Mouse (Mus musculus) forebrain, embryonic 10.5 days (tissue): ENCODE results near the gene Wdr24. TPM values are rescaled to one million over a fixed set of nuclear protein-coding genes. Genes with fewer than 3 reads are reported as not detected.

Source experiments
- DNase-seq: peaks from one replicate; pipeline ENCODE4 v3.0.0-alpha.2; 2017; ENCODE audit warnings: low spot score; ENCODE audit errors: extremely low spot score
- H3K27ac ChIP-seq: fragments of 300-500 bp; sonication (generic); 2 replicates; pipeline ENCODE4 v1.5.1; 2016; ENCODE audit warnings: mild to moderate bottlenecking
- H3K27me3 ChIP-seq: fragments of 300-500 bp; sonication (generic); 2 replicates; pipeline ENCODE4 v1.6.1; 2016; ENCODE audit warnings: mild to moderate bottlenecking; ENCODE audit not compliant: poor library complexity, severe bottlenecking
- H3K36me3 ChIP-seq: fragments of 300-500 bp; sonication (generic); replicated peaks from 2 replicates; pipeline ENCODE4 v1.6.1; 2016; ENCODE audit warnings: mild to moderate bottlenecking, moderate library complexity
- H3K4me1 ChIP-seq: fragments of 300-500 bp; sonication (generic); 2 replicates; pipeline ENCODE4 v1.6.1; 2016
- H3K4me3 ChIP-seq: fragments of 300-500 bp; sonication (generic); 2 replicates; pipeline ENCODE4 v1.5.1; 2016; ENCODE audit warnings: mild to moderate bottlenecking, moderate library complexity
- H3K9me3 ChIP-seq: fragments of 300-500 bp; sonication (generic); 2 replicates; pipeline ENCODE4 v1.6.1; 2016; ENCODE audit warnings: mild to moderate bottlenecking, moderate library complexity
- WGBS: fragments of 180-500 bp; shearing (Covaris S2); methylation state at CpG from one replicate; pipeline ENCODE4 v1.1.7; 2016; 5-methylcytosine and 5-hydroxymethylcytosine counted together
- polyA plus RNA-seq: library from polyadenylated mRNA; unstranded; fragments of >200 nt; fragmentation: Nextera tagmentation; extraction: Ambion mirVana; gene quantifications from 2 replicates; pipeline ENCODE4 v1.2.1, GENCODE M21; 2016

Gene Wdr24
- polyA plus RNA-seq, 1 experiment from 2014 or later, result 29.6 TPM

- Histone ChIP-seq H3K4me1 (peaks cover 46% of the 10 kb centered on the region), H3K27ac (peak overlapping the region; percentile 94), H3K36me3 (no peaks in the 10 kb centered on the region), H3K9me3 (no peaks in the 10 kb centered on the region), H3K27me3 (peaks cover 73% of the 10 kb centered on the region), H3K4me3 (peak overlapping the region; percentile 88)
- DNase-seq, result no peak
- WGBS, result 10% methylated on average over 25 of the region's 25 CpGs
Observed at GRCm38 (mm10) chr17:25809606-25810340, 13.7 kb upstream of the Wdr24 start.

GRCm38 (mm10) chr17:25810890-25811289, 12.5 kb upstream of the Wdr24 start:
- Histone ChIP-seq H3K9me3 (no peaks in the 10 kb centered on the region), H3K36me3 (no peaks in the 10 kb centered on the region), H3K27me3 (peaks cover 75% of the 10 kb centered on the region), H3K27ac (no peak overlapping the region), H3K4me3 (peak overlapping the region; percentile 88; the same call in 1 of the 2 replicates), H3K4me1 (peaks cover 46% of the 10 kb centered on the region)
- 83% methylated on average over 4 of the region's 4 CpGs for WGBS
- DNase-seq, result no peak

- WGBS, result 3% methylated on average over 20 of the region's 20 CpGs
- Histone ChIP-seq H3K27me3 (peaks cover 85% of the 10 kb centered on the region), H3K9me3 (no peaks in the 10 kb centered on the region), H3K4me1 (peaks cover 39% of the 10 kb centered on the region), H3K36me3 (peaks cover 6% of the 10 kb centered on the region; the same call in 1 of the 2 replicates), H3K4me3 (peak overlapping the region; percentile 27), H3K27ac (no peak overlapping the region)
- peak; percentile 85 for DNase-seq
Observed at GRCm38 (mm10) chr17:25813471-25813870, 10.0 kb upstream of the Wdr24 start.

- DNase-seq, result no peak
- WGBS, result 85% methylated on average over 11 of the region's 11 CpGs
- peaks cover 68% of the 10 kb centered on the region for H3K27me3 ChIP-seq
Observed at GRCm38 (mm10) chr17:25817662-25818061, 5.8 kb upstream of the Wdr24 start.

GRCm38 (mm10) chr17:25818851-25819780, 4.3 kb upstream of the Wdr24 start:
- H3K4me1 ChIP-seq, result peaks cover 25% of the 10 kb centered on the region
- no peaks in the 10 kb centered on the region for H3K9me3 ChIP-seq
- peak overlapping the region; percentile 61 for H3K27ac ChIP-seq
- no peak for DNase-seq
- peaks cover 6% of the 10 kb centered on the region; the same call in 1 of the 2 replicates for H3K36me3 ChIP-seq
- 7% methylated on average over 46 of the region's 46 CpGs for WGBS
- H3K4me3 ChIP-seq, result peak overlapping the region; percentile 48
- H3K27me3 ChIP-seq, result peaks cover 56% of the 10 kb centered on the region

More at GRCm38 (mm10) chr17:25817662-25818061, 5.8 kb upstream of the Wdr24 start:
- H3K27ac ChIP-seq, result no peak overlapping the region
- H3K4me1 ChIP-seq, result peaks cover 24% of the 10 kb centered on the region
- peaks cover 6% of the 10 kb centered on the region; the same call in 1 of the 2 replicates for H3K36me3 ChIP-seq
- no peak overlapping the region for H3K4me3 ChIP-seq
- H3K9me3 ChIP-seq, result no peaks in the 10 kb centered on the region

- Histone ChIP-seq H3K27me3 (peaks cover 14% of the 10 kb centered on the region), H3K27ac (no peak overlapping the region), H3K4me3 (peak overlapping the region; percentile 72), H3K4me1 (peaks cover 63% of the 10 kb centered on the region), H3K36me3 (peaks cover 33% of the 10 kb centered on the region), H3K9me3 (no peaks in the 10 kb centered on the region)
- DNase-seq, result no peak
- WGBS, result 79% methylated on average over 17 of the region's 17 CpGs
Observed at GRCm38 (mm10) chr17:25824362-25825142, 1.1 kb downstream of the Wdr24 start.

GRCm38 (mm10) chr17:25825311-25825710, 1.9 kb downstream of the Wdr24 start:
- peaks cover 65% of the 10 kb centered on the region for H3K4me1 ChIP-seq
- H3K4me3 ChIP-seq, result peak overlapping the region; percentile 72; the same call in 1 of the 2 replicates

GRCm38 (mm10) chr17:25825984-25826570, 2.6 kb downstream of the Wdr24 start:
- peaks cover 73% of the 10 kb centered on the region for H3K4me1 ChIP-seq
- H3K4me3 ChIP-seq, result peak overlapping the region; percentile 72; the same call in 1 of the 2 replicates
- H3K9me3 ChIP-seq, result no peaks in the 10 kb centered on the region
- H3K27me3 ChIP-seq, result no peaks in the 10 kb centered on the region
- WGBS, result 98% methylated on average over 27 of the region's 27 CpGs
- DNase-seq, result no peak
- H3K27ac ChIP-seq, result no peak overlapping the region
- H3K36me3 ChIP-seq, result peaks cover 48% of the 10 kb centered on the region

More at GRCm38 (mm10) chr17:25825311-25825710, 1.9 kb downstream of the Wdr24 start:
- H3K27ac ChIP-seq, result no peak overlapping the region
- 90% methylated on average over 6 of the region's 6 CpGs for WGBS
- no peak for DNase-seq
- peaks cover 41% of the 10 kb centered on the region for H3K36me3 ChIP-seq
- H3K9me3 ChIP-seq, result no peaks in the 10 kb centered on the region
- peaks cover 6% of the 10 kb centered on the region for H3K27me3 ChIP-seq

- Histone ChIP-seq H3K4me3 (0 out of 2 replicates have a peak overlapping the region, but pooled peaks have one; percentile 0), H3K9me3 (no peaks in the 10 kb centered on the region), H3K4me1 (peaks cover 82% of the 10 kb centered on the region), H3K36me3 (peaks cover 58% of the 10 kb centered on the region), H3K27me3 (no peaks in the 10 kb centered on the region), H3K27ac (no peak overlapping the region)
- DNase-seq, result no peak
- 93% methylated on average over 13 of the region's 13 CpGs for WGBS
Observed at GRCm38 (mm10) chr17:25827011-25827410, 3.6 kb downstream of the Wdr24 start.

GRCm38 (mm10) chr17:25827546-25828222, 4.3 kb downstream of the Wdr24 start:
- Histone ChIP-seq H3K4me1 (peaks cover 84% of the 10 kb centered on the region), H3K9me3 (no peaks in the 10 kb centered on the region), H3K36me3 (peaks cover 58% of the 10 kb centered on the region), H3K27me3 (no peaks in the 10 kb centered on the region), H3K4me3 (peak overlapping the region; percentile 77), H3K27ac (peak overlapping the region; percentile 94)
- 91% methylated on average over 22 of the region's 22 CpGs for WGBS
- no peak for DNase-seq

GRCm38 (mm10) chr17:25828223-25828594, 4.8 kb downstream of the Wdr24 start:
- Histone ChIP-seq H3K4me1 (peaks cover 80% of the 10 kb centered on the region), H3K36me3 (peaks cover 58% of the 10 kb centered on the region), H3K9me3 (no peaks in the 10 kb centered on the region), H3K27ac (peak overlapping the region; percentile 94), H3K4me3 (peak overlapping the region; percentile 77), H3K27me3 (no peaks in the 10 kb centered on the region)
- 83% methylated on average over 8 of the region's 8 CpGs for WGBS
- no peak for DNase-seq
